Mouse (Mus musculus) cortical plate, adult 2 months (tissue): ENCODE data around the gene Arid5b. TPM values are rescaled to one million over a fixed set of nuclear protein-coding genes. Genes with fewer than 3 reads are reported as not detected.

Experiments
- H3K27ac ChIP-seq: fragments of 200-500 bp; 2 replicates; pipeline ENCODE4 v1.5.1; 2012; ENCODE audit warnings: low read length, control low read depth, inconsistent platforms; ENCODE audit not compliant: insufficient read depth
- H3K4me1 ChIP-seq: fragments of 200-500 bp; 2 replicates; pipeline ENCODE4 v1.6.1; 2011; ENCODE audit warnings: low read length; ENCODE audit not compliant: control insufficient read depth, insufficient read depth
- H3K4me3 ChIP-seq: fragments of 200-500 bp; 2 replicates; pipeline ENCODE4 v1.5.1; 2011; ENCODE audit warnings: mild to moderate bottlenecking, low read length, control low read depth; ENCODE audit not compliant: insufficient read depth
- CTCF ChIP-seq: fragments of 200-500 bp; IDR thresholded peaks from 2 replicates; pipeline ENCODE4 v1.5.1; 2011; ENCODE audit warnings: mild to moderate bottlenecking, control low read depth, low read length; ENCODE audit not compliant: insufficient read depth; ENCODE audit errors: extremely low read depth
- POLR2A ChIP-seq: fragments of 200-500 bp; IDR thresholded peaks from 2 replicates; pipeline ENCODE4 v1.6.1; 2011; ENCODE audit warnings: mild to moderate bottlenecking, low read length, control low read depth; ENCODE audit not compliant: insufficient read depth; ENCODE audit errors: extremely low read depth
- polyA plus RNA-seq: library from polyadenylated mRNA; depleted of rRNA; stranded (reverse); fragments of >200 nt; gene quantifications from 2 replicates; pipeline ENCODE4 v1.2.3, GENCODE M21; 2012

Arid5b gene
- polyA plus RNA-seq, 1 experiment: 11.7 TPM

- TF ChIP-seq CTCF: no peak
- no peak for TF ChIP-seq POLR2A
- Histone ChIP-seq H3K4me3 (no peak overlapping the region), H3K4me1 (0 out of 2 replicates have a peak, but pooled peaks cover 3% of the 10 kb centered on the region), H3K27ac (no peak overlapping the region)
Observed at GRCm38 (mm10) chr10:68157511-68157910, 121.0 kb downstream of the Arid5b start.

GRCm38 (mm10) chr10:68156646-68157245 lies 121.8 kb downstream of the Arid5b start:
- no peak overlapping the region for H3K27ac ChIP-seq
- 0 out of 2 replicates have a peak, but pooled peaks cover 3% of the 10 kb centered on the region for H3K4me1 ChIP-seq
- no peak for TF ChIP-seq CTCF
- TF ChIP-seq POLR2A: no peak
- H3K4me3 ChIP-seq: no peak overlapping the region

- TF ChIP-seq POLR2A: no peak
- peak; percentile 18; the same call in 1 of the 2 replicates for TF ChIP-seq CTCF
Observed at GRCm38 (mm10) chr10:68156159-68156558, 122.4 kb downstream of the Arid5b start.

DNA sequence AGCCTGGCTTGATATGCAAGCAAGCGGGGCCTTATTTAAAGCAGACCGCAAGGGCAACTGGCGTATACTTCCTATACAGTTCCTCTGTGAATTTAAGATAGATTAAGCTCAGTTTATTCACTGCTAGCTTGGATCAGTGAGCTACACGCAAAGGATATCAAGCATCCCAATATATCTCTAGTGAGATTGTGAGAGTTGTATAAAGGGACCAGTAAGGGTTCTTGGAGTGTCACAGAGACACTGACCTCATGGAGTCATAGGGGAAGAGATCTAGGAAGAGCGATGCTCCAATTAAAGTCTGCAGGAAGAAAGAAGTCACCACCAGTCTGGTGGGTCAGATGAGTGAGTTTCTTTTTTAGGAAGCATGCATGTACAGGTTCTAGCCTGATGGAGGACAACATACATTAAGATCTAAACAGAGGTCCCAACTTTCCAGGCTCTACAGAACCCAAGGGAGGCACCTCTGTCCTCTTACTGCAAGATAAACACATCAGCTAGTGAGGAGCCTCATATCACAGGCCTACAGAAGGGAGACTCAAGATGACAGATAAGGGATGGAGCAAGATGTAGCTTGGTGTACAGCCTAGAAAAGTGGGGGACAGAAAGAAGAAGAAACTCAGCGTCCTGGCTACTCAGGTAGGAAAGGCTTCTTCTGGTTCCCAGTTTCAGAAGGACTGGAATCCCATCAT lies 123.0 kb downstream of the Arid5b start:
- H3K4me3 ChIP-seq: no peak overlapping the region
- no peak overlapping the region for H3K27ac ChIP-seq
- no peak for TF ChIP-seq POLR2A
- no peak for TF ChIP-seq CTCF
- H3K4me1 ChIP-seq: 0 out of 2 replicates have a peak, but pooled peaks cover 3% of the 10 kb centered on the region

More at GRCm38 (mm10) chr10:68156159-68156558, 122.4 kb downstream of the Arid5b start:
- Histone ChIP-seq H3K27ac (no peak overlapping the region), H3K4me3 (no peak overlapping the region), H3K4me1 (0 out of 2 replicates have a peak, but pooled peaks cover 3% of the 10 kb centered on the region)

- Histone ChIP-seq H3K4me3 (no peak overlapping the region), H3K27ac (no peak overlapping the region), H3K4me1 (0 out of 2 replicates have a peak, but pooled peaks cover 3% of the 10 kb centered on the region)
- no peak for TF ChIP-seq CTCF
- no peak for TF ChIP-seq POLR2A
Observed at GRCm38 (mm10) chr10:68154046-68154765, 124.3 kb downstream of the Arid5b start.

- H3K4me1 ChIP-seq: 0 out of 2 replicates have a peak, but pooled peaks cover 3% of the 10 kb centered on the region
- no peak overlapping the region for H3K4me3 ChIP-seq
- no peak overlapping the region for H3K27ac ChIP-seq
- TF ChIP-seq POLR2A (no peak), CTCF (no peak)
Observed at GRCm38 (mm10) chr10:68153344-68154045, 125.0 kb downstream of the Arid5b start.

DNA sequence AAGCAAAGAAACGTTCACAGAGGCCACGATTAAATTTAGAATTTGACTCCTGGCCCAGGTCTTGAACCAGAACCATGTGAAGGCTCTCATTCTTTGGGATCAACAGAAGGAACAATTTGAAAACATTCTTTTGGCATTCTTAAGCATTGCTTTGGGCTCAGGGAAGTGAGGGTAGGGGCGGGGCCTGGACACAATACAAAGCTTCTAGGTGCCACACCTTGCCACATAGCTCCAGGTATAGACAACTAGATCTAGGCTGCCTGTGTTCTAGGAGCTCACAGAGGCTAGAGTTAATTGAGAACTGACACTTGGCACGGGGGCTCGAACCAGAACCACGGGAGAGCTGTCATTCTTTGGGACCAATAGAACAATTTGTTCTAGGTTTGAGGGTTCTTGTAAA lies 130.0 kb downstream of the Arid5b start:
- no peak for TF ChIP-seq CTCF
- TF ChIP-seq POLR2A: no peak
- no peak overlapping the region for H3K27ac ChIP-seq
- H3K4me1 ChIP-seq: 0 out of 2 replicates have a peak, but pooled peaks cover 1% of the 10 kb centered on the region
- H3K4me3 ChIP-seq: no peak overlapping the region

GRCm38 (mm10) chr10:68147730-68148129 lies 130.8 kb downstream of the Arid5b start:
- Histone ChIP-seq H3K4me1 (no peaks in the 10 kb centered on the region), H3K27ac (no peak overlapping the region), H3K4me3 (no peak overlapping the region)
- no peak for TF ChIP-seq POLR2A
- no peak for TF ChIP-seq CTCF

GRCm38 (mm10) chr10:68146842-68147241 lies 131.7 kb downstream of the Arid5b start:
- TF ChIP-seq POLR2A (no peak), CTCF (peak; percentile 37; the same call in 1 of the 2 replicates)

More at GRCm38 (mm10) chr10:68146842-68147241, 131.7 kb downstream of the Arid5b start:
- Histone ChIP-seq H3K4me1 (no peaks in the 10 kb centered on the region), H3K4me3 (no peak overlapping the region), H3K27ac (no peak overlapping the region)
